Mouse (Mus musculus) layer of hippocampus, adult 9-10 months (tissue): Measurements from ENCODE around the gene Pfkfb4.

Source experiments
- DNase-seq: peaks from one replicate; pipeline ENCODE4 v3.0.0; 2022; ENCODE audit warnings: low spot score

The Pfkfb4 gene

DNA sequence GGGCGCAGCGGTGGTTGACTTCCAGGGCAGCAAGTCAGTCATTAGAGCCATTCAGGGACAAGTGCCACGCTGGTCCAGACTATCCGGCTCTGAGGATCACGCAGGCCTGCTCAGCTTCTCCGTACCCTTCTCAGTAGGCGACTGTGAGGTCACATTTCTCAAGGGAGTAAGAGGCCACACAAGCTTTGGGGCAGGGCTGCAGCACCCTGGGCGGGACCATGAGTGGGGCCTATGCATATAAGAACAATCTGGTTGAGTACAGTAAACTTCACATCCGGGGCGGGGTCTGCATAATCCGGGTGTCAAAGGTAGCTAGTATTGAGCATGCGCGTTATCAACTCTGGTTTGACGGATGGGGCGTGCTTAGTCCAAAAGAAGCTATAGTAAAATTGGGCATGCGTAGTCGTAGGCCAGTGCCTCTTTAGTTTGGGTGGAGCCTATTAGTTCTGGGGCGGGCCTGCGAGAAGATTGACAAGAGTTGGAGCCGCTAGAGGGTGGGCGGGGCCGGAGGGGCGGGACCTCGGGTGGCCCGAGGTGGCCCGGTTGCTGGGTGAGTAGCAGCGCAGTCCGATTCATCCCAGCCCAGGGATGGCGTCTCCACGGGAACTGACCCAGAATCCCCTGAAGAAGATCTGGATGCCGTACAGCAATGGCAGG is at the start of gene Pfkfb4:
Gene Pfkfb4 (plus strand): TSS at position 351 of the 657 bp plus-strand sequence.
- DNase-seq: peak; percentile 97

- no peak for DNase-seq
Observed at GRCm38 (mm10) chr9:108945111-108945510, 46.5 kb upstream of the Pfkfb4 start.

DNA sequence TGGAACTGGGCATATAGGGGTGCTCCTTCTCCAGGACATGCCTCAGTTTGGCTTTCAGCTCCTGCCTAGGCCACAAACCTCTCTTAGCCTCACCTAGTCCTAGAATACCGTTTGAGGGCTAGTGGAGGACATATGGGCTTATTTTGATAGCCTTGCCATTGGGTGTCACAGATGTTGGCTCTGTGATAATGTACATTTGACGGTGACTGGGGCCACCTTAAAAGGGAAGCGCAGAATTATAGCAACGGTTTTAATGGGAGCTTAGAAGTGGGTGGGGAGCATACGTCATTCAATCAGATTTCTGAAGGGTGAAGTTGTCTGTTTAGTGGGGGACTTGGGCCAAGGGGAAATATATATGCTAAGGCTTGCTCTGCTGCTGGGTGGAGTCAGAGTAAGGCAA is 46.0 kb upstream of the Pfkfb4 start:
- no peak for DNase-seq

- no peak for DNase-seq
Observed at GRCm38 (mm10) chr9:108949231-108949966, 42.2 kb upstream of the Pfkfb4 start.

GRCm38 (mm10) chr9:108949967-108950728 is 41.4 kb upstream of the Pfkfb4 start:
- DNase-seq: no peak

DNA sequence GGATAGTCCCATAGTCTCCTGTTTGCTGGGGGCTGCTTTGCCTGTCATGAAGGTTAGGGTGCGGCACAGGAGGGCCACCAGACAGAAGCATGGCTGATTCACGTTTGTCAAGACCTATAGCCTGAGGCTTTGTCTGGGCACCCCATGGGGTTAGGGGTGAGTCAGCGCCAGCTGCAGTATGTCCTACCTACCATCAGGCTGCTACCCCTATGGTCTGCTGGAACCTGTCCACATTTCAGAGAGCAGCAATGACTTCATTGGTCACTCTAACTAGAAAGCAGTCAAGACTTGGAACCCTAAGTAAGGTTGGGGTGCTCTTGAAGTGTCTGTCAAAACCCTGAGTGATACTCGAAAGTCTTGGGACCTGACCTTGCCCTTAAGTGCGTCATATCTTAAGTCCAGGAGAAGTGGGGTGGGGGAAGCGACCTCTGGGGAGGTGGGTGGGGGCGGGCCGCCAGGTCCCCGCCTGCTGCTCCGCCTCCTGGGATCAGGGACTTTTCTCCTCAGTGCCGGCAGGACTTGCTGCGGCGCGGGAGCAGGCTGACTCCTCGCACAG is 38.4 kb upstream of the Pfkfb4 start, which contains the start of gene Col7a1:
Gene Col7a1 (plus strand): TSS at position 506 of the 556 bp plus-strand sequence.
- DNase-seq: no peak

DNA sequence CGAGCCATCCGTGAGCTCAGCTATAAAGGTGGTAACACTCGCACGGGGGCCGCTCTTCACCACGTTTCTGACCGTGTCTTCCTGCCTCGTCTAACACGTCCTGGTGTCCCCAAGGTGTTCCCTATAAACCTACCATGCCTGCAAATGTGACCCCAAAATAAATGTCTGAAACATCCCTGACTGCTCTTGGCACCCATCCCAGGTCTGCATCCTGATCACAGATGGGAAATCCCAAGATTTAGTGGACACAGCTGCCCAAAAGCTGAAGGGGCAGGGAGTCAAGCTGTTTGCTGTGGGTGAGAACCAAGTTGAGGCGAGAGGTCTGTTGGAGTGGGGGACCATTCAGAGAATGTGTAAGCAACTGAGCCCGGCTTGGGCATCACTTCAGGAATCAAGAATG is 36.3 kb upstream of the Pfkfb4 start:
- DNase-seq: no peak

DNA sequence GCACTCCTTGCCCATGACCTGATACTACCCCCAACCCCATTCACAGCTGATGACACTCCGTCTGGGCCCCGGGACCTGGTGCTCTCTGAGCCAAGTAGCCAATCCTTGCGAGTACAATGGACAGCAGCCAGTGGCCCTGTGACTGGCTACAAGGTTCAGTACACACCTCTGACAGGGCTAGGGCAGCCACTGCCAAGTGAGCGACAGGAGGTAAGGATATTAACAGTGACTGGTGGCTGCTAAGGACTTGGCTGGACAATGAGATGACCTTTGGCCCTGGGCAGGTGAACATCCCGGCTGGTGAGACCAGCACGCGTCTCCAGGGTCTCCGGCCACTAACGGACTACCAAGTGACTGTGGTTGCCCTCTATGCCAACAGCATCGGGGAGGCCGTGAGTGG is 35.7 kb upstream of the Pfkfb4 start:
- DNase-seq: no peak

GRCm38 (mm10) chr9:108963577-108963976 is 28.0 kb upstream of the Pfkfb4 start:
- no peak for DNase-seq

- no peak for DNase-seq
Observed at GRCm38 (mm10) chr9:108964338-108964737, 27.2 kb upstream of the Pfkfb4 start.

- DNase-seq: no peak
Observed at GRCm38 (mm10) chr9:108970623-108971022, 21.0 kb upstream of the Pfkfb4 start.

DNA sequence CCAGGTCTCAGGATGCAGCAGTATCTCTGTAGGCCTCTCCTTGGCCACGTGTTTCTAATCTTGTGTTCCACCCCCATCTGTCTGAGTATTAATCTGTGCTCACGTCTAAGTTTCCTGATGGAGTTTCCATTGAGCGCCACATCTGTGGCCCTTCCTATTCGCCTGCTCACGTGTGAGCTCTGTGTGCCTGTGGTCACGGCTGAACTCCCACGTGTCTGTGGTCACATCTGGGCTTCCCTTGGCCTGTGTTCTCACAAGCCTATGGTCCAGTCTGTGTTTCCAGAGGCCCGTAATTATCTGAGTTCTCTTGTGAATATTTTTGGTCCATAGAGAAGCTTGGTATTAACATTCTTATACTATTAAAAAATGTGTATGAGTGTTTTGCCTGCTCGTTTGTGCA is 15.1 kb upstream of the Pfkfb4 start:
- DNase-seq: no peak

DNA sequence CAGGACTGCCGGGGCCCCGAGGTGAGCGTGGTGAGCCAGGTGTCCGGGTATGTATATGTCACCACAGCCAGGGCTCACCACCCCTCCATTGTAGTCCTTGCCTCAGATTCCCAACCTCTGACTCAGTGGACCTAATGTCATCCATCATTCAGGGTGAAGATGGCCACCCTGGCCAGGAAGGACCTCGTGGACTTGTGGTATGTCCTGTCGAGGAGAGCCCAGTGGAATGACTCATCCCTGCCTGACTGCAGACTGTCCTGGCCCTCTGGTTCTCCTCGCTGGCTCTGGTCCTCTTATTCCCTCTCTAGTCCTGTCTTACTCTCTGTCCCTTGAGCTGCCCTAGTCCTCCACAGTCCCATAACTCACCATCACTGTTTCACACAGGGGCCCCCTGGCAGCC is 13.6 kb upstream of the Pfkfb4 start:
- no peak for DNase-seq

- DNase-seq: no peak
Observed at GRCm38 (mm10) chr9:108982498-108982897, 9.1 kb upstream of the Pfkfb4 start.

- DNase-seq: no peak
Observed at GRCm38 (mm10) chr9:108983209-108983608, 8.4 kb upstream of the Pfkfb4 start.

DNA sequence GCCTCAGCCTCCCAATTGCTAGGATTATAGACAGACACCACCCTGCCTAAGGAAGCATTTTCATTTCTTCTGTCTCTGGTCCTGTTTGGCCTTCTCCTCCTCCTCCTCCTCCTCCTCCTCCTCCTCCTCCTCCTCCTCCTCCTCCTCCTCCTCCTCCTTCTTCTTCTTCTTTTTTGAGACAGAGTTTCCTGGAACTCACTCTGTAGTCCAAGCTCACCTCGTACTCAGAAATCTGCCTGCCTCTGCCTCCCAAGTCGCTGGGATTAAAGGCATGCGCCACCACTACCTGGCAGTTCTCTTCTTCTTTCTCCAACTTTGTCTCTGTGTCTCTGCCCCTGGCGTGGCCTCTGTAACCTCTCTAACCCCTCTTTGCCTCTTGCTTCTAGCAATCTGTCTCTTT is 5.9 kb upstream of the Pfkfb4 start, which contains the start of gene Ucn2:
Gene Ucn2 (plus strand): TSS at position 301 of the 400 bp plus-strand sequence.
- no peak for DNase-seq

DNA sequence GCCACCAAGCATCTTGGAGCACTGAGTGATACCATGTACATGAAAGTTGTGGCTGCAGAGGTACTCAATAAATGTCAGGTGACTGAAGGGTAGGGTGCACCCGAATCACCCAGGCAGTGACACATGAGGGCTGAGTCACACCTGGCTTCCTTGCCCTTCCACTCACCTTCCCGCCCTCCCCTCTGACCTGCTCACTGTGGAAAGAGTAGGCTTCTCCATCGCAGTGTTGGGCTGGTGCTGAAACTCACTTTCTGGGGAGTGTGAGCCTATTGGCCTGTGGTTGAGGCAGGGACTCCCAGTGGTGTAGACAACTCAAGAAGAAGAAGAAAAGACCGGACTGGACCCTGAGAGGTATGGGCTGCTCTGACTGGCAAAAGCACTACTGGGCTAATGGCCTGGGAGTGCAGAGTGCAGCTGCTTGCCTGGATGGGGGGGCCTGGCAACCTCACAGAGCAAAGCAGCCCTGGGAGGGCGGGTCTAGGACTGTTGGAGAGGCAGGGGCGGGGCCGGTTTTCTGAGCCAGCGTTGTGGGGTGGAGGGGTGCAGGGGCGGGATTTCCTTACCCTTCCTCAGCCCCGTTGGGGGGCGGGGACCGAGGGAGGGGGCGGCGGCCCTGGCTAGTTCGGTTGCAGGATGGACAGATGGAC is 3.8 kb upstream of the Pfkfb4 start:
- no peak for DNase-seq

DNA sequence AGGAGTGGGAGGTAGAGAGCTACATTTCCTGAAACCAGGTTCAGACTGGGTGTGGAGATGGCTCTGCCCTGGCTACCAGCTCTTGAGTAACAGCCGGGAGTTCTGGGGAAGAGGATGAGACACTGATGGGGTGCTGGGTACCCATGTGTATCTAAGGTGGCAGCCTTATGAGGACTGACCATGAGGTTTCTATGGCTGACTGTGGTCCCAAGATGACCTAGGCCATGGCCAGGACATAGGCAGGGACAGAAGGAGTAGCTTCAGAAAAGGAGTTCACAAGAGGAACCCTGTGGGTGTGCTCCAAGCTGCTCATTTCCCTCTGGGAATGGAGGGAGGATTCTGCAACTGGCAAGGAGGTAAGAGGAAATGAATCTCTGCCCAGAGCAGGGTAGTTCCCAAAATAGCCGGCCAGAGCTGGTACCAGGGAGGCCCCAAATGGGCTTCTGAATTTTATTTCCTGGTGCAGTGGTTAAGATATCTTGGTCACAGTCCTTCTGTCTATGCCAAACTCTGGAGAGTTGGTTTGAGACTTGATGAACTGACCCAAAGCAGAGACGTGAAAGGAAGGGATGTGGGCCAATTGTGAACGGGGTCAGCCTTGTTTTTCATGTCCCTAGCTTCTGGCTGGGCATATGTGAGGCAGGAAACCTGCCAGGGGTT is 1.6 kb upstream of the Pfkfb4 start:
- DNase-seq: no peak

GRCm38 (mm10) chr9:108990462-108990820 is 1.1 kb upstream of the Pfkfb4 start:
- no peak for DNase-seq

DNA sequence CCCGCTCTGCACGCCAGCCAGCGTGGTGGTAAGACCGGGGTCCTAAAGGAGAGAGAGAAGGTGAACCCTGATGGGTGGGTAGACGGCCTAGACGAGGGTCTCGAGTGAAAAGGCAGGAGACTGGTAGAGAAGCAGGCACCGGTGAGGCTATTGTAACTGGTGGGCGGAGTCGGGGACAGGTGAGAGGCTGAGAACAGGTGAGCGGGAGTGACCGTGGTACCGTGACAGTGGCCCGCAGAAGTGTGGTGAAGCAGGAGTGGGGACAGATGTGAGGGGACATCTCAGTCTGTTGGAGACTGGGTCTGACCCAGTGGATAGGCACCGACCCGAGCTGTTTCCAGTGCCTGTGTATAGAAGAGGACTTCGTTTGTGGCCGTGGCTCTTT is 499 bp downstream of the Pfkfb4 start:
- DNase-seq: no peak

DNA sequence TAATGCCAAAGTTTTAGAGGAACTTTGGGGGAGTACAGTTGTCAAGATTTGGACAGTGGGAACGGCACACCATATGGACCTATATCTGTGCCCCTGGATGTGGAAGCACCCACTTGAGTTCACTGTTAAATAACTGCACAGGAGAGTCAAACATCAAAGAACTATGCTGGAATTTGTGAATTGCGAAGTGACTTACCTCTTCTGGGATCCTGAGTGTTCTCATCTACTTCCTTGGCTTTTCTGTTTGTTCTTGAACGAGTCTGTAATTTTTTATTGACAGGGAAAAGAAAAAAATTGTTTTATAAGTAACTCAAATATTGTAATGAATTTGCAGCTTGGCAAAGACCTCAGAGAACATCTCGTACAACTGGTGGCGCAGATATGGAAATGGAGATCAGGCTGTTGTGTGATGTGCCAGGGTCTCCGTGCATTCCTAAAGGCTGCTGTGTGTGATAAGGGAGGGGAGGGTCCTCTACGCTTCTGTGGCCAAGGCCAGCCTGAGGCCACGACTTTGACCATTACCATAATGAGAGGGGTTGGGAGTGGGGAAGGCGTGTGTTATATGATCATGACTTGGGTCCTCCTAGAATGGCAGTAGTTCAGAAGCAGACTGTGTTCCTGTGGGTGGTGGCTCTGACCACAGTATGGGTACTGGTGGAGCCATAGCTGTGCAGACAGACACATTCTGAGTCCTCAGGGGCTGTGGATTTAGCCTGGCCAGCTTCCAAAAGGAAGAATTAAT is 1.2 kb downstream of the Pfkfb4 start:
- no peak for DNase-seq
